Mouse (Mus musculus) kidney, adult 11 months (tissue): ENCODE results near the gene Olfr916.

ENCODE experiments used
- DNase-seq: peaks from one replicate; pipeline ENCODE4 v3.0.0; 2022

The Olfr916 gene

DNA sequence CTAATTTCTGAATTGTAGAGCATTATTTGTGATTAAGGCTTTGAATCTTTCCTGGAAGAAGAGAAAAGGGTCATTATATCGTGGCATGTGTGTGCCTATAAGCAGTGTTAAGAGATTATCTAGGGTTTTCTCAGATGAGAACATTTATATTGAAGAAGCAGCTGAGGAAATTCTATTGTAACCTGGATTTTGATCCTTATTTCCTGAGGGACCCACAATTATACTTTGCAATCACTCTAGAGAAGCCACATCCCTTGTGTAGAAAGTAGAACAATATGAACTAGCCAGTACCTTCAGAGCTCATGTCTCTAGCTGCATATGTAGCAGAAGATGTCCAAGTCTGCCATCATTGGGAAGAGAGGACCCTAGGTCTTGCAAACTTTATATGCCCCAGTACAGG, at the start of gene Olfr916:
Gene Olfr916 (minus strand): TSS at position 101 of the 400 bp plus-strand sequence.
- DNase-seq: no peak

DNA sequence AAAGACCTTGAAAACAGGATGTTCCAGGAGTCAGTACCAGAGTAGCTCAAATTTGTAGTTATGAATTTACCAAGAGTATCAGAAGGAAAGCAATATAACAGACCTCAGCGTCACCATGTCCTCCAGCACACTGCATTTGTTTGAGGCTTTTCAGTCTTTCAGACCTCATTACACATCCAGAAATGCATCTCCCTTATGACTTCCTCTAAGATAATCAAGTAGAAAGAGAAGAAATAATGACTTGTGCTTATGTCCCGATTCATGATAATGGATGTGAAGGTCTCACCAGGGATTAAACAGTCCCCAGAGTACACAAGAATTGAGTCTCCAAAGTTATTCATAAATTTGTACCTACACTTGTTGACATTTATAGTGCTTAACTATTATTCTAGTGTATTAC, 14.8 kb upstream of the Olfr916 start, which contains the start of gene Olfr918:
Gene Olfr918 (minus strand): TSS at position 101 of the 400 bp plus-strand sequence.
- DNase-seq: no peak

DNA sequence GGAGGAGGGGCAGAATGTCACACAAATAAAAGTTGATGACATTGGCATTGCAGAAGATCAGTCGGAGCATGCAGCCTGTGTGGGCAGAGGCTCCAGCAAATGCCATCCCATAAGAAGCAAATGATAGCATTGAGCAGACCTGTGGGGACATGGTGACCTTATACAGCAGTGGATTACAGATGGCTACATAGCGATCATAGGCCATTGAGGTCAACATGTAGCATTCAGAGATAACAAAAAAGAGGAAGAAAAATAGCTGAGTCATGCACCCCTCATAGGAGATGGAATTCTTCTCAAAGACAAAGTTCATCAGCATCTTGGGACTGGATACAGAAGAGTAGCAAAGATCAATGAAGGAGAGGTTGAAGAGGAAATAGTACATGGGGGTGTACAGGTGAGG, 13.2 kb upstream of the Olfr916 start:
- no peak for DNase-seq

DNA sequence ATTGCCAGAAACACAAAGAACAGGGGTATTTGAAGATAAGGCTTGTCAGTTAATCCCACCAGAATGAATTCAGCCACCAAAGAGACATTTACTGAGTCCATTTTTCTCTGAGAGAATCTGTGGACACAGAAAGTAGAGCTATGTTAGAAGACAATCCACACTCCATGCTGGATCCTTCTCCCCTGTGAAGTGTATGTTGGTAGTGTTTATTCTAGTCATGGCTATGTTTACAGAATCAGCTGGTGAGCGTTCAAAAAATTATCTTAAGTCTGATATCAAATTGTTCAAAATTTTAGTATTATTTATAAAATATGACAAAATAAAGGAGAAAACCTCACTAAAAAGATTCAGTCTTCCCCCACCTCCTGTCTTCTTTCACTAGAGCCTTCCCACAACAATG, 6.1 kb upstream of the Olfr916 start, which contains the start of gene Olfr917:
Gene Olfr917 (minus strand): TSS at position 101 of the 400 bp plus-strand sequence.
- DNase-seq: no peak

DNA sequence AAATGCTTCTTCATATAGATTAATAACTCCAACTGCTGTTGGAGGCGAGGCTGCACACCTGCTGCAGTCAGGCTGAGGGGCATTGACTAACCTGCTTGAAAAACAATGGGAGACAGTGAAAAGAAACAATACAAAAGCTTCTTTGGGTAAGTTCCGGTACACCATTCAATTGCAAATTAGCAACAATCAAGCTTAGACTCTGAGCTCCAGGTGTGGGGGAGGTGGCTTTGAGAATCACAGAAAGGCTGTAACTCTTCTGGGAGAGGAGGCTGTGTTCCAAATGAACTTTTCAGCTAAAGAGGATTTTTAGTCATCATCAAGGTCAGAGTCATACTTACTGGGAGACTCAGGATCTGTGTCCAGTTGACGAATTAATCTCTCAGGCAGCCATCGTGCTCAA, 27.3 kb downstream of the Olfr916 start:
- DNase-seq: no peak
